Mouse (Mus musculus): ENCODE measurements at regions not wholly inside any gene's neighbourhood (a gene's known extent, or its start where the extent isn't known, plus 50 kb on each side); places are given as distances from the start of the nearest gene placed in this dataset.

DNA sequence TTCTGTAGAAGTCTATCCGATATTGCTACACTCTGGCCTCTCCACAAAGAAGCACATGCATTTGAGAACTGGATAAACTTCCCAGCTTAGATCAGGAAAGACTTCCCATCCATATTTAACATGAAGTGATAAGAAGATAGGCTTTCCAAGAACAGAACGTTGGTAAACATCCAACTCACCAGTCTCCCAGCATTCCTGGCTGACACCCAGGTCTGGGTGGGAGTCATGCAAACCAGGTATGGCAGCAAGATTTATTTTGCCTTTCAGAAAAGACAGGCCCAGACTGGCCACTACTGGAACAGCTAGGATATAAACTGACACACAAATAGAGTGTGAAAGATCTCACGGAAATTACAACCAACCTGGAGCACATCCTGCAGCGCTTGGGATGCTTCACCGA lies 459.6 kb downstream of the Psat1 start:
- DNase-seq (ENCODE audit: low read depth, low spot score), result no peak

DNA sequence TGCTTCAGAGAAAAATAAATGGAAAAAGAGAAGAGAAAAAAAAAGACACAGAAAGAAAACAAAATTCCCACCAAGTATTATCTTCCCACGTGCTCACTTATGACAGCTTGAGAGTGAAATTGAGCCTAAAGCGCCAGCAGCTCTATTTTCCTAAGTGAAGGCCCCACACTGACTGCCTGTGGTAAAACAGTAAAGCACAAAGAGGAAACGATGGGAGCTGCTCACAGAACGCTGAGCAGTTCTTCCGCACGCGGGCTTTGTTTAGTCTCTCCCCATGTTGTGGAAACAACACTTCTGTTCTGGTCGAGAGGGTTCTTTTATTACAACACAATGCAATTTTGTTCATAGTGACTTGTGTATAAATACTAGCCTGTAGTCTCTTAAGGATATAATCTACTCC lies 465.5 kb downstream of the Psat1 start:
- no peak for DNase-seq (ENCODE audit: low read depth, low spot score)

DNA sequence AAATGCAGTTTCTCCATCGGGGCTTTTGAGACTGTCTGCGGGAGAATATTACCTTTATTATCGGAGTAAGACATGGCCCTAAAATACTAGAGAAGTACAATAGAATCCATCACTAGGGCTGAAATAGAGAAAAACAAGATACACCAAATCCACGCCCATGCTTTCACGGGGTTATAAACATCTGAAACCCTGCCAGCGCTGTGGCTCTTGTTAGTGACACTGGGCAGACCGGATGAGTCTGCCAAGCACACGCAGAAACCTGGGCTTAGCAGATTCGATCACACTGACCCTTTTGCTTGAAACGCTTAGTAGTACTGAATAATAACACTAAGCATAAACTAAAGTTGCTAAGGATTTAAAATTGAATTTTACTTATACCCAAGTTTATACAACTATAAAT lies 477.6 kb downstream of the Psat1 start:
- DNase-seq (ENCODE audit: low read depth, low spot score), result no peak

DNA sequence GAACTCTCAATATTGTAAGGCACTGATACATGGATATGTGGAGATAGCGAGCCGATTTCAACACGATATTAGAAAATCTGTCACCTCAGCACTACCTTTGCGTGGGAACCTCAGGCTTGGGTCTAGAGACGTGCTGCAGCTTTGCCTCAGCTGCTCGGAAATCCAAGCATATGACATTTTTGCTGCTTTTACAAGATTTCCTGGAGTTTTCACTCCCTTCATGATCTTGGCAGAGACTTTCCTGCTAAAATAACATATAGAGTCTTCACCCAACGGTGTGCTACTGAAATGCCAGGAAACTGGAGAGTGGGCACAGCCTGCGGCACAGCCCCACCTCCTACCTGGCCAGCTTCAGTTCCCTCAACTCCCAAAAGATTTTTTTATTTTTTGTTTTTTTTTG lies 480.4 kb downstream of the Psat1 start:
- no peak for DNase-seq (ENCODE audit: low read depth, low spot score)

DNA sequence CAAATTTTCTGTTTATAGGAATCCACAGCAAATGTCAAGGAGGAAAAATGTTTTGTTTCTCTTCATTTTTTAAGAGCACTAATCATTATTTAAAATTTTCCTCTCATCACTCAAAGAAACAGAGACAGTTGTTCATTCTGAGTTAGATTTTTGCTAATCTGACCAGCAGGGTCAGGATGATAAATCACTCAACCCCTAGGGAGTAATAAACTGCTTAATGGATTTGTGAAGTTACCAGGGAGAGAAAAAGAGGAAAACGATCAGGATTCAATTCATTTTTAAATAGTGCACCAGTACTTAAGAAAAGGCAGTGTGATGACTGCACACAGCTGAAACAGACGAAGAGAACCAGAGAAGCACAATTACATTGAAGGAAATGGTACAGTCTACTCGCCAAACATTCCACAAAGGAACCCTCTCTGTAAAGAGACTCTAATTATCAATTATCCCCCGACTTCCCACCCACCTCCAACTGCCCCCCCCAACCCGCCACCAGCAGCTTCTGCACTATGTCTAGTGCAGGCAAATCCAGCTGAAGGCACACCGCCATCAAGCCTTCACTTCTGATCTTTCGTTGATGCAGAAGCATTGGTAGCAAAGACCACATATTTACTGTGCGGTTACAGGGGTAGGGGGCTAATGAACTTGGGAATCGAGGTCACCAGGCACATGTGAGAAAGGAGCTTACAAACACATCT lies 481.9 kb downstream of the Psat1 start:
- DNase-seq (ENCODE audit: low read depth, low spot score), result no peak

DNA sequence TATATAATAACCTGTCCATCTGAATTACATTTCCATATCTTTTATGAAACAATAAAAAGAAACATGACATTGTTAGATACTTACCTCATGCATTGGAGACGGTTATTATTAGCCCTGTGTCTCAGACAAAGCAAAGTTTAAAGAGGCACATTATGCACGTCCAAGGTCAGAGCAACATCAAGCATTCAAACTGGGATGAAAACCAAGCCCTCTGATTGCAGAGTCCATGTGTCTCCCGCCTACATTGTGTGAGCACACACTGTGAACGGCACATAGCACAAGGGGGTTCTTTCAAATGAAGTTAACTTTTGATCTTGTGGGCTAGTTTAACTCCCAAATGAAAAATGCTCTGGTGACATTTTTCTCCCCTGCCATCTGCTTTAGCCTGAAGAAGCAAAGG lies 489.3 kb downstream of the Psat1 start:
- DNase-seq (ENCODE audit: low read depth, low spot score), result no peak

DNA sequence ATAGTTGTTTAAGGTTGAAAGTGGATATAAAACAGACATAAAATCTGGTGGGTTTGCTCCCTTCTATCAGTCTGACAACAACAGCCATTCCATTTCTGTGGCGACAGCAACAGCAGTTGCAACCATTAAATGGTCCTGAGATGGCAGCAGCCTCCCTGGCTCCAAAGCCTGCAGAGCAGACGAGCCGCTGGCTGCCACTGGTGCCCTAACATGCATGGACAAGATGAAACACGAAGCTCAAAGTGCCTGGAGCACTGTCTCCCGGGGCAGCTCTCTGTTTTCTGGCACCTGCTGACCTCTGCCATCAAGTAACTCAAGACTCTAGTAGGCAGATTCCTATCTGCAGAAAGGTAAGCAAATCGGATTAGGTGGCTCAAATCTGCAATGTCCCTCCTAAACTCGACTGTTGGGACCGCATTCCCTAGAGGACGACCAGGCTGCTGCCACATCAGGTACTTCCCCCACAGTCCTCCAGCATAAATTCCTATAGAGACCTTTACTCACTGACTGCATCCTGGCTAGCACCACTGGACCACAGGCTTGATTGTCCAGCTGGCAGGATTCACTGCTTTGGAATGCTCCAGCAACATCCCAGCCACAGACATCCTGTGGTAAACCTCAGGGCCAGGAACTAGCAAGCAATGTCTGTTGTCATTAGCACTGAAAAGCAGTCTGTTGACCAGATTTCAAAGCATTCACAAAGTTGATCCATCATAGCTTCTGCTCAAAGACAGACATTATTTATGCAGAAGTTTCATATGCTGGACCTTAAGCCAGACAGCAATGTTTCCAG lies 490.0 kb downstream of the Psat1 start:
- DNase-seq (ENCODE audit: low read depth, low spot score), result no peak

DNA sequence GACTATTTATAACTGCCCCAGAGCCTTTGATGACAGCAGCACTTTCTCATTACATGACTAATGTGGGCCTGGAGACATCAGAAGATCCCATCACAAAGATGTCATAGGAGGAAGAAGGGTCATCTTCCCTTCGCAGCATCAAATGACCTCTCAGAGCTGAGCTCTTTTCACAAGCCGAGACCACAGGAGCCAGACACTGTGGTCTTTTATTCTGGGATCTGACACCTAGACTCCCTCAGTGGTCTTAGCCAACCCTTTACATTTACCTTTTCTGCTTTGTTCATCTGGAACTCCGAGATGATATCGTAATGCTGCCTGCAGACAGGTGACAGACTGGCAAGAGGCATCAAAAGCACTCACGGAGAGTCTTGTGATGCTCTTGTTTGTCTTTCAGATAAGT lies 498.1 kb downstream of the Psat1 start:
- no peak for DNase-seq (ENCODE audit: low read depth, low spot score)

DNA sequence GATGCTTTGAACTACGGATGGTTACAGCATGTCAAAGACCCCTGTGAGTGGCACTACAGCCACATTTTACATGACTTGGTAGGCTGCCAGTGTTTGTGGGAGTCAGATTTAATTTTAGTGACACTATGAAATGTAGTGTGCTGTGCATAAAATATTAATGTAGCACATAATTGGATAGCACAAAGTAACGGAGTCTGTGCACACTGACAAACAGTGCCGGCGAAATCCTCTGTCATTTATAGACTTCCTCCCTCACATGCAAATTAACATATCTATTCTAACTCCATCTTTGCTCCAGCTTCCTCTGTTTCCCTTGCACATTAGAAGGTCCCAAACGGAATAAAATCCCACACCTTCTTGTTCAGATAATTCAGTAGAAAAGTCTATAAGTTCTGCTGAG lies 515.3 kb downstream of the Psat1 start:
- no peak for DNase-seq (ENCODE audit: low read depth, low spot score)

DNA sequence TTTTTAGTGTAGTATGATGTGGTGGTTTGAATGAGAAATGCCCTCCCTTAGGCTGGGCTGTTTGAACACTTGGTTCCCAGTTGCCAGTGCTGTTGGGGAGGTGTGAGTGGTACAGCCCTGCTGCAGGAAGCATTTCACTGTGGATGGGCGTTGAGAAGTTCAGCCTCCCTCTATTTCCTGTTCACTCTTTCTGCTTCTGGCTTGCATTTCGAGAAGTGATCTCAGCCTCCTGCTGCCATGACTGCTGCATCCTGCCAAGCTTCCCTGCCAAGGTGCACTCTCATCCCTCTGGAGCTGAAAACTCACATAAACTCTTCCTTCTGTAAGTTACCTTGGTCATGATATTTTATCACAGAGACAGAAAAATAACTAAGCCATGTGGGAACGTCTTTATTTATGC lies 525.8 kb downstream of the Psat1 start:
- DNase-seq (ENCODE audit: low read depth, low spot score), result no peak

DNA sequence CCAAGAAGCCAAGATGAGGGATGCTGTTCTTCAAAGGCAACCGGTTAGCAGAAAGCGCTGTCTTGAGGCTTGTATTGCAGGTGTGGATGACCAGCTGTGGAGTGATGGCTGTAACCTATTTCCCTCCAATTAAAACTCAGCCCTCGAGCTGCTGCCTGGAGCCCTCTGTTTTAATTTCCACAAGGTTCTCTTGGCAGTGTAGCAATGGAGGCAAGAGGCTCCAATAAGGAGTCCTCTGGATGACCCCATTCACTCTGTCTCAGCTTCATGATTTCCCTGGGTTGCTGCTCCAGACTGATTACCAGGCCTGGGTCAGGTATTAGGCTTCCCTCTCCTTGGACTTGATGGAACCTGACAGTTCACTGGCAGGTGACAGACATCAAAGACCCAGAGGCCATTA lies 548.5 kb downstream of the Psat1 start:
- DNase-seq (ENCODE audit: low read depth, low spot score), result no peak

DNA sequence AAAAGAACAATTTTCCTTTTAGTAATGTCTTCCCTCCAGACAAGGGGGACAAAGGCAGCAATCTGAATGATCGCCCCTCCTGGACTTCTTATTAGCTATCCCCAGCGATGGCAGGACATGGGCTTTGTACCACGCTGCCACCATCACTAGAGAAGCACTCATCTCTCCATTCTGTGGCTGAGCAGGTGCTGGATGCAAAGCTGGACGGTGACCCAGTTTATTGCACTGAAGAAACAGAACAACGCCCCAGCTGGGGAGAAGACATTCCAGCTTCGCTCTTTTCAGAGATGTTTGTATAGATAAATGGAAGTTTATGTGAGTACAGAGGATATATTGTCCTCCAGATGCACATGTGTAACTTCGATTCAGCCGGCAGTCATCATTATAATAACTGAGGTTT lies 575.5 kb downstream of the Psat1 start:
- DNase-seq (ENCODE audit: low read depth, low spot score), result no peak

DNA sequence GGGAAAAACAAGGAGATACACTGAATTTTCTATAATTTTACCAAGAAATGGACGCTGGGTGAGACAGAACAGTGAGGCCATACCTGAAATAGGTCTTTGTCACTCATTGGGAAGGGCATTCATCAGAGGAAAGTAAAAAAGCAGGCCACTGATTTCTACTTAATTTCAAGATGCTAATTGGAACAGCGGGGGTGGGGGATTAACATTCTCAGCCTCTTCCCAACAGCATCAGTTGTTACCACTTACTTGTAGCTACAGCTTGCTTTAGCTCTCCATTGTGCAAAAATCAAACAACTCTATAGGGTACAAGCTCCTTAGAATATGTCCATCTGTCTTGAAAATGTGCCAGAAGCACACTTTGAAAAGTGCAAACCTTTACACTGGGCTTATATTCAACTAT lies 580.2 kb downstream of the Psat1 start:
- DNase-seq (ENCODE audit: low read depth, low spot score), result no peak

DNA sequence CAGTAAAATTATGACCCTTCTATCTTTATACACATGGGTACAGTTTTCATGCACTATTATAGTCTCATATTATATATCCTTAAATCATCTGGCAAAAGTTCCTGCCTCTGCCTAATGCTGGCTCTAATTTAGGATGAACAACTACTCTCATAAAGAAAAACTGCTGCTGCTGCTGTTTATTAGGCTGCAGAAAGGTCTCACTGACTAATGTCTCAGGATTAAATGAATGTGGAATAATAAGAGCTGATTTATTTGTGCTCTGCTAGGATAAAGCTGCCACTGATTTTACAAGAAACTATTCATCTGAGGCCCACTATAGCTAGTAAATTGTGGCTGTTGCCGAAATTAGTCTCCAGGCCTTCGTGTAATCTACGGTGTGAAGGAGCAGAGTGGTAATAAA lies 590.0 kb downstream of the Psat1 start:
- DNase-seq (ENCODE audit: low read depth, low spot score), result no peak

DNA sequence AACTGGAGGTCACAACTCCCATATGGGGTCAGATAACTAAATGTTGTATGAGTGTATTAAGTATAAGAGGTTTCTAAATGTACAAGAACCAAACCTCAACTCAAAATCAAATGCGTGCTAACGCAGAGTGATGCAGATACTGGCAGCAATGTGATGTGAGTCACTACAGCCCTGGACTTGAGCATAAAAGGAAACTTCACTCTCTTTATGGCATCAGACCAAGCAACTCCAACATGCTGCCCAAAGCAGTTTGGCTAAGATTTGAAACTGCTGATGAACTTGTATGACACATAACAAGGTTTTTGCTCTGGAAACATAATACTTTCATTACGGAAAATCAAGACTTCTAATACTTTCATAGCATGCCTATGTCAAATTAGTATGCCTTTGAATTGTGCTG lies 598.8 kb downstream of the Psat1 start:
- no peak for DNase-seq (ENCODE audit: low read depth, low spot score)

DNA sequence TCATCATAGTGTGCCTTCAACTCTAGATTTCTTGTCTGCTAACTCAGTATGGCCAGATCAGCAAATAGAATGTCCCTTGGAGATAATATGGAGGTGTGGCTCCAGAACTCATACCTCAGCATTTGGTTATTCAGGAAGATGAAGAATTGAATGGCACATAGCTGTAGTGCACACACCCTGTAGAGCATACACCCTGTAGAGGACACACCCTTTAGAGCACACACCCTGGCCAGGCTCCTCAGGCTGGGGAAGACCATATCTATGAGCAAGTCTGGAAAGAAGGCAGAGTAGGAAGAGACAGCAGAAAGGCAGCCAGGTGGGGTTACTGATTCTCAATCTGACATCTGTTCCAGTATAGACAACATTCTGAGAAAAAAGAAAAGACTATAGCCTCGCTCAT lies 604.9 kb downstream of the Psat1 start:
- DNase-seq (ENCODE audit: low read depth, low spot score), result no peak

DNA sequence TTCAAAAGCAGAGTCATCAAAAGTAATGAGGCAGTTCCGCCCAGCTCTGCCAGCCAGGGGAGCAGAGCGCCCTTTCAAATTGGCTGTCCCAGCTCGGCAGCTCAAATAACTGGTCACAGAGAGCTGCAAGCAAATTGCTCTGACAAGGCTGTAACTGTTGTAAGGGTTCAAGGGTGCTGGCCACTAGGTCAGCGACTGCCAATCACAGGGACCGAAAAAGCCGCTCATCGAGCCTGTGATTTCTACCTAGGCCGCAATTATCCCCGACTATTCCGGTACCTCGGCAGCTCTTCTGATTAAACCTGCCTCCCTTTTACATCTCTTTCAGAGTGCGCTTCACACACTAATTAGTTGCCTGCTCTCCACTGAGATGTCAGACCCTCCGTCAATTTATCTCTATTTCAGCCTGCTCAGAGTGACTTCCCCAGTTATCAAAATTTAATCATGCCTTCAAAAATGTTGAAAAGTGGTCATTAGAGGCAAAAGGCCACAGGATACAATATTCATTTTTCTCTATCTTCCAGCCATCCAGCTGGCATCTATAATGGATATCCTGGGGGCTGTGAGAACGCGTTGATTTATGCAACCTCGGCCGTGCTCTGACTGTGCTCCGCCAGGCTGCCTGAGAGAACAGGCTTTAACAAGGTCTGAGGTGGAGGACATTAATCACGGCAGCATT lies 606.7 kb downstream of the Psat1 start:
- DNase-seq (ENCODE audit: low read depth, low spot score), result no peak

DNA sequence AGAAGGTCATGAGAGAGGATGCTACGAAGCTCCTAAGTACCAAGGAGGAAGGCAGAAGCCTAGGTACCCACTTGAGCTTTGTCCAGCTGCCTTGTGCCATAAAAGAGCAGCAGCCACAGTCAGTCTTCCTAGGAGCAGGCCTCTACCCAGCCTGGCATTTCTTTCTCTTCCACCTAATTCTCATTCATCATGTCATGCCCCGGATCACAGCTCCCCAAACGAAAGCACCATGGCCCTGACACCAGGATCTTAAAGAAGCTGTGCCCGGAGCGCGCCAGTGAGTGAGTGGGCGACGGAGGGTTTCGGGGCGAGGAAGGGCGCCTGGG lies 607.2 kb downstream of the Psat1 start:
- no peak for DNase-seq (ENCODE audit: low read depth, low spot score)

DNA sequence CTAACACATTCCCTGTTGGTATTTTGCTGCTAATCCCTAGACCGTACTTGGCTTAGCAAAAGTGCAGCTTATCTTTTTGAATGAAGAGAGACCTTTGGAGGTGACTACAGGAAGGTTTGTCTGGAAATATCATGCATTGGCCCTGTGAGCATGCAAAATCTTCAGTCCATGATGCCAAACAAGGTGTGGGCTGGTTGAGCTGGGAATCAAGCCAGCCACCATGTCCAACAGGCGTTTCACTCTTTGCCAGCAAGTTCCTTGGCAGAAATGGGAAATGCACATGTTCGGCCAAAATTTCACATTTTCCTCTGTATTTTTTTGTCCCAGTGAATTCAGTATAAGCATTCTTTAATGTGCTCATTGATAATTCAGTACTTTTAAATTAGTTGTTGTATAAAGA lies 617.0 kb downstream of the Psat1 start:
- DNase-seq (ENCODE audit: low read depth, low spot score), result no peak

DNA sequence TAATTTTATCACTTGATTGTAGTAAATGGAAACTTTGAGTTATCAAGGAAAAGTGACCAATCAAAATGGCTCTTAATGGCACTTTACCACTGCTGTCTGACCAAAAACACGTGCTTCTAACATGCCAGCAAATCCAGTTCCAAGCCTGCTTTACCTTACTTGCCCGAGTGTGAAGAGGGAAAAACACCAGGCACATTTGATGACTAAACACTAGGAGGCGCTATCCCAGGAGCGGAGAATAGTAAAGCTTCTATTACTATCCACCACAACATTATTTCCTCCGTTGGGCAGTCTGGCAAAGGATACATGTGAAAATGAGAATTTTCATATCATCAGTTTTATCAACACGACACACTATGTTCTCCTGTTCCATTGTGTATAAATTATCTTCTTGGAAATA lies 647.7 kb downstream of the Psat1 start:
- no peak for DNase-seq (ENCODE audit: low read depth, low spot score)

DNA sequence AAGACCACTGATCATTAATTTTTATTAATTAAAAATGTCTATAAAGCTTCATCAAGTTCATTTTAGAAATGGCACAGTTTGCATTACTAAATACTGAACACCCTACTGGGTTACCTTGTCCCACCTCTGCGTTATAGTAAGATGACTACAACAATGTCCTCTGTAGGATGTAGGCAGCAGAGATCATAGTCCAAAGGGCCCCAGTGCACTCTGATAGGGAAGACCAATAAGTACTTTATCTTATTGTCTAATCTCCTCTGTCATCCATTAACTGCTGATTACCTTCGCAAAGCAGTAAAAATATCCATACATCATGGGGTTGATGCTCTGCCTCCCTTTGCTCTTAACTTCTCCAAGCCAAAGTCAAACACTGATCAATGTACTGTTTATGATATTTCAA lies 662.1 kb downstream of the Psat1 start:
- no peak for DNase-seq (ENCODE audit: low read depth, low spot score)

DNA sequence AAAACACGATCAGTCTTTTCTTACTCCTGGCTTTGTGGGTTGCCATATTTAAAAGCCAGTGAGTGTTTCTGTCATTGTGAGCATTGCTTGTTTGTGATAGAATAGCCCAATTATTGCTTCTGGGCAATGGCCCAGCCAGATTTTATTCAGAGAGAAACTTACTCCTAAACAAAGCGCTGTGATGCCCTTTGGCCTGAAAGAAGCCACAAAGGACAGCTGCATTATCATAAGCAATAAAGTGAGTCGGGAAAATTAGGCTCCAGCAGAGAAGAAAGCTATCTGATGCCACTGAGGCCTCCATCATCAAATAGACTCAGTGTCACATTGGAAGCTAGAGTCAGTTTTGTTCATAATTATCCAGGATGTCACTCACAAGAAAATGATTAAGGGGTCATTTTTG lies 644.9 kb upstream of the Tle4 start:
- peak; percentile 9 for DNase-seq (ENCODE audit: low read depth, low spot score)
